Mouse (Mus musculus) brain, adult 2 months (tissue): Measurements from ENCODE around the gene Prpf8.

Experiments used
- DNase-seq: peaks from one replicate; pipeline ENCODE4 v3.0.0; 2011; ENCODE audit warnings: low read depth, low spot score

Gene Prpf8

GRCm38 (mm10) chr11:75532340-75533277 is 46.0 kb downstream of the Prpf8 start:
- peak; percentile 88 for DNase-seq

- DNase-seq = peak; percentile 39
These were observed 46.8 kb downstream of the Prpf8 start for GRCm38 (mm10) chr11:75533314-75534015.

- peak; percentile 39 for DNase-seq
These were observed 47.8 kb downstream of the Prpf8 start for GRCm38 (mm10) chr11:75534286-75535033.

DNA sequence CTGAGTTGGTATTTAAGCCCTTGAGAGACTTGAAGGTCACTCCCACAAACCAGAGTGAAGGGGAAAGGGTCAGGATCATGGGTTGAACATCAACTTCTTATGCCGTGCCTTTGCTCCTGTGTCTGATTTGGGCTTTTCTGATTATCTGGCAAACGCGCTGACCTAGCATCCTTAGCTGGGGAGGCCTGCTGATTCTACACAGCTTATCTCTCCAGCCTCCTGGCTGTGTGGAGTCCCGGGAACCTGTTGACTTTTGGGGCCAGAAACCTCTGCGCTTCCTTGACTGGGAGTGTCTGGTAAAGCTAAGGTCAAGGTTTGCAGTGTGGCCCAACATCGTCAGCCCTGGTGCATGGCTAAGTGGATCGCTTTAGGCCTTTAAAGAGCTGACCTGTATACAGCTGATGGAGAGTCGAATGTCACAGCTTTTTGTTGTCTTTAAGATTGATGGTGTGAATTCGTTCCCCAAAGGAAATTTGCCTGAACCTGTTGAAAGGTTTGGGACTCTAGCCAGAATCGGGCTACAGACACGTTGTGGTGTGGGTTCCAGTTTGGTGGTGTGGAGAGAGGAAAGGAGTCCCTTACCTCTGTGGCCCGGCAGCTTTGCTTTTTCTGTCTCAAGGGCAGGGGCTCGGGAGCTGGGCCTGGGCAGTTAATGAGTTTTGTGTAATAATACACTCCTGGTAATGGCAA is 48.6 kb downstream of the Prpf8 start:
- DNase-seq = peak; percentile 46

DNA sequence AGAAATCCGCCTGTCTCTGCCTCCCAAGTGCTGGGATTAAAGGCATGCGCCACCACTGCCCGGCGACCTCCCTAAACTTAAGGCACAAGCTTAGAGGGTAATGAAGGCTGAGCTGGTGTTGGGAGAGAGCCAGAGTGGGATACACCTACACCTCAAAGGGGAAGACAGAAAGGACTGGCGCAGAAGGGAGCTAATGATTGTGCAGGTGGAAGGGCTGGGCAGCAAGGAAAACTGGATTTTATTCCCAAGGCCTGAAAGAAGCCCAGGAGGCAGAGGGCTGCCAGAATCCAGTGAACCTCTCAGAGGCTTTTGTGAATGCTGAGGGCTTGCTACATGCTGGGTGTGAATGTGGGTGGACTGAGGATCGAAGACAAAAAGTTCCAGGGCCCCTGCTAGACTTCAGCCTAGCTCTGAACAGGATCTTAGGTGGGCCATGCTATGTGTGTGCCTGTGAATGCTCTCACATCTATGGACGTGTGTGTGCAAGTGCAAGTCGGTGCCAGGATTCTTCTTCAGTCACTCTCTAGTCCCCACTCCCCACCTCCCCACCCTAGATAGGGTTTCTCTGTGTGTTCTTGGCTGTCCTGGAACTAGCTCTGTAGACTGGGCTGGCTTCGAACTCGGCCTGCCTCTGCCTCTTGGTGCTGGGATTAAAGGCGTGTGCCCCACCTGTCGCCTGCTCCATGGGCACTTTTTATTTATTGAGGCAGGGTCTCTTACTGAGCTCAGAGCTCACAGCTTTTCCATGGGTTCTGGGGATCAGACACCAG is 49.8 kb downstream of the Prpf8 start:
- DNase-seq = no peak

DNA sequence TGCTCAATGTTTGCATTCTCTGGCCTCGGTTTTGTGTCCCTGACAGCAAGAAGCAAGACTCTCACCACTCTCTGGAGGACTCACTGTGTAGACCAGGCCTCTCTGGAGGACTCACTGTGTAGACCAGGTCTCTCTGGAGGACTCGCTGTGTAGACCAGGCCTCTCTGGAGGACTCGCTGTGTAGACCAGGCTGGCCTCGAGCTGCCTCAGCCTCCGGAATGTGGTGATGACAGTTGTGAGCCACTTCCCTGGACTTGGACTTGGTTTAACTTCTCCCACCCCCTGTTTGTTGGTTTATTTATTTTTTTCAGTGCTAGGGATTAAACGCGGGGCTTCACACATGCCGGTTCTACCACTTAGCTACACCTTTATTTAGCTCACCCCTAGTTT is 50.4 kb downstream of the Prpf8 start:
- no peak for DNase-seq

GRCm38 (mm10) chr11:75537491-75538183 is 51.0 kb downstream of the Prpf8 start:
- peak; percentile 81 for DNase-seq

DNA sequence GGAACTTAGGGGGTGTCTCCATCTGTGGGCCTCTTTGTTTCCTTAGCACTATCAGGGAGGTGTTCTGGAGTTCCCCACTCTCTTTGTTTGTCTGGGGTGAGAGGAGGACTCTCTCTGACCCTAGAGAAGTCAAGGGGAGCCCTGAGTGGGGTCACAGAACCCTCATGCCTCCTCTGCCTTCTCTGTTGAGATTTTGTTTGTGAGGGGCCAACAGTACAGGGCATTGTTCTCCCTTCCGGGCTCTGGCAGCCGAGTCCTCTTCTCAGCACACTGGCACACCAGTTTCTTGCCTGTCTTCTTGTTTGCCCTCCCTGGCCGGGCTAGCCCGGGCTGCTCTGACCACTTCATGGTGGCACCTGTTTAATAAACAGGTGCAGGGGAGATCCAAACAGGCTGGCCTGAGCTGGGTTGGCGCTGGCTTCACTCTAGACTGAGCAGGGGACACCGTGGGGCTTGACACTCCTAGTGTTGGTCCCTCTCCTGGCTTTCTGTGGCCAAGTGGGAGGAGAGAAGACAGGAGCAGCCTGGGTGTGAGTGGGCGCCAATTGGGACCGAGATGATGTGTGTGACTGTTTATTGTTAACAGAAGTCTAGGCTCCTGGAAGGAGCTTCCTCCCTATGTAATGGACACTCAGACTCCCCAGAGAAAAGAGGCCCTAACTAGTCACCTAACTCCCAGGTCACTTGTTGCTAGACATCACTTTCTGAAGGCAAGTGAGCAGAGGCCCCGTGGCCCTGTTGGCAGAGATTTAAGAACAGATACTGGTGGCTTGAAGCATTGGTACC is 51.8 kb downstream of the Prpf8 start:
- peak; percentile 58 for DNase-seq

GRCm38 (mm10) chr11:75538970-75539299 is 52.3 kb downstream of the Prpf8 start:
- no peak for DNase-seq

DNA sequence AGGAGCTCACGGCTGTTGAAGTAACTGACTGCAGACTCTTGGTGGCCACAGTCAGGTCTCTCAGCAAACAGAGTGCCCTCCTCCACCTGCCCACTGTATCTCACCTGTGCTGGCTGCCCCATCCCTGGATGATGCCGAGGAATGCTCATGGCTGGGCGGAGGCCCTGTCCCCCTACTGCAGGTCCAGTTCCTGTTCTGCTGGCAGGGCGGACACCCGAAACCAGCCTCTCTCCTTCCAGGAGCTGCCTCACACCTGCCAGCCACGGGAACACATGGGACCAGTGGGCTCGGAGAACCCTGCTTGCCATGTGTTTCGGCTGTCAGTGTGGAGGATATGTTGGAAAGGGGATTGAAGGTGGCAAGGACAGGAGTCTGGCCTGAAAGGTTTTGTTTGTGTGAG is 53.6 kb downstream of the Prpf8 start:
- DNase-seq = no peak

DNA sequence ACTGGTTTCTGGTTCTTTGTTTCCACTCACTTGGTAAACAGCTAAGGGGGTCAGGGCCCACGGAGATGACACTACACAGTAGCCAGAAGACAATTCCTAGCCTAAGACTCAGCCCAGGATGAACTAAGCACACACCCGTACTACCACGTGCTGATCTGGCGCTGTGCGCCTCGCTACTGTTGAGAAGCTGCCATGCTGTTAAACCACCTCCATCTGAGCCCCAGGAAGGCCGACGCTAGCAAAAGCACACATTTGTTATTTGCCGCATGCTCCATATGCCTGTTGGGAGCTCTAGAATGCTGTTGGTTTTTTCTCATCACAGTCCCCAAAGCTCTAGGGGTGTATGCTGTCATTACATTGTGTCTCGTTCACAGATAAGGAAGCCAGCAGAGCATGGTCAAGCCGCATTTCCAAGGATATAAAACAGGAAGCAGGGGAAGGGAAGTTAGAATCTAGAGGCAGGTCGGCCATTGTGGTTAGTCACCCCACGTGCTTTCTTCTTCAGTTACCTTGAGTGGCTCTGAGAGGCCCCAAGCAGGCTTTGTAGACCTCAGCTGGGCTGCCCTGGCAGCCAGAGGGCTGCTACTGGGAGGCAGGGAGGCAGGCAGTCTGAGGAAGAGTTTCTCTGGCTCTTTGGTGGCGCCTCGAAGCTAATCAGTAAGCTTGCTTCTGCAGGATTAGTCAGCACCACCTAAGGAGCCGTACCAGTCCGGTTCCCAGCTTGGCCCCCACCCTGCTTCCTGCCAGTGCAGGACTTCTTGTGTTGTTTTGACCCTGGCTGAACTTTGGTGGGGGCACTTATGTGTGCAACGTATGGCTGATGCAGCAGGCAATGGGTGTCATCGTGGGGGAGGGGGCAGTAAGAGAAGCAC is 54.3 kb downstream of the Prpf8 start:
- peak; percentile 79 for DNase-seq

DNA sequence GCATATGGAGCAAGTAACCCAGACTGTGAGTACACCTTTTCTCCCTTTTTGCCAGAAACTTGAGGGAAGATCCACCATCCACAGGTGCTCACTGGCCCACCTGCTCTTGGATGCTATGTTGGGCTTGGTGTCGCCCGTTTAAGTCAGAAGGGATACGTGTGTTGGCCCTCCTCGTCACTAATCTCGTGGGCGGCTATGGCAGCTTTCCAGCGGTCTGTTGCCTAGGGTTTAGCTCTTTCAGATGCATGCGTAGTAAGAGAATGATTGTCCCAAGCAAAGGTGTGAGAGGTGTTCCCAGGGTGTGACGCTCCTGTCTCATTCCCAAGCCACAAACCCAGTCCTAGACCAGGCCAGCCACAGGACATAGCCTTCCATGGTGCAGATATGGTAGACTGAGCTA is 58.1 kb downstream of the Prpf8 start:
- peak; percentile 62 for DNase-seq

DNA sequence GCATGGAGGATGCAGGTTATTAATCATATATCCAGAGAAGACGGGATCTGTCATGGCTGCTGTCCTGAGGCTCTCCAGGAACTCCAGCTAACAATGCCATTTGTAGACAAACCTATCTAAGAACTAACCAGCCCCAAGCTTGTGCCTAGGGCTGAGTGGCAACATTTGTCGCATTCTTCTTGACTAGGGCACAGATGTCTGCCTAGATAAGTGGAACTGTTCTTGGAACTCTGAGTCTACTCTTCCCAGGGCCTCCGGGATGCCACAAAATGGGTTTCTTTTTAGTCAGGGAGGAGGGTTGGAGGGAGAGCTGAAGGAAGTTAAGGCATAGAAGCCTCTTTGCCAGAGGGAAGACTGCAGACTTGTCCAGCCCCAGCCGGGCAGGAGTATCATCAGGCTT is 59.4 kb downstream of the Prpf8 start:
- DNase-seq = no peak

GRCm38 (mm10) chr11:75549658-75550111 is 63.1 kb downstream of the Prpf8 start:
- DNase-seq = peak; percentile 71

DNA sequence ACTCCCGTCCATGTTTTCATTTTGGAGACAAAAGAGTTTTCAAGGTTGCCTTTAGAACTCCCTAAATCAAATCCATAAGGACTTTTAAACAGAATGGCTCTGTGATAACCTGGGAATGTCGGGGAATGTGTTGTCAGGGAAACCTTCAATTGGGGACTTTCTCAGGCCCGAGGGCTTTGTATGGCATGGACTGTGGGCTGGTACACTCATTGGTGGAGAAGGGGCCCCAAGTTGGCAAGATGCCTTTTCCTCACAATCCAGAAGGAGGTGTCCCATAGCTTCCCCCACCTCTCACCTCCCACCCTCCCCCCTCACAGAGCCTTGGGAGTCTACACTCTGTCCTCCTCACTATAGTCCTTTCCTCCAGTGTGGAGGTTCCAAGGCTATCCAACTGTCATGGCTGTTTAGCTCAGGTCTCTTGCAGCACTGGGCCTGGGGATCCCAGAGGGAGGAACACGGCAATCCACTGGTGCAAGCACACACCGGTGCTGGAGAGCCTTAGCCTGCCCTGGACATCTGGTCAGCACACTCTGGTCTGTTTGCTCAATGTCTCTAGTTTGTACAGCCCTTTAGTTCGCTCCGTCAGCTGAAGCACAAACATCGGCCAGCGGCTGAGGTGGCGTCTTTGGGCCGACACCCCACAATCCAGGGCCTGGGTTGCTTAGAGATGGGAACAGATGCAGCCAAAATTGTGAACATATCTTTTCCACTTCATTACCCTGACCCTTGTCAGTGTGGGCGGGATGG is 63.8 kb downstream of the Prpf8 start:
- no peak for DNase-seq

GRCm38 (mm10) chr11:75551321-75551720 is 64.7 kb downstream of the Prpf8 start:
- no peak for DNase-seq

DNA sequence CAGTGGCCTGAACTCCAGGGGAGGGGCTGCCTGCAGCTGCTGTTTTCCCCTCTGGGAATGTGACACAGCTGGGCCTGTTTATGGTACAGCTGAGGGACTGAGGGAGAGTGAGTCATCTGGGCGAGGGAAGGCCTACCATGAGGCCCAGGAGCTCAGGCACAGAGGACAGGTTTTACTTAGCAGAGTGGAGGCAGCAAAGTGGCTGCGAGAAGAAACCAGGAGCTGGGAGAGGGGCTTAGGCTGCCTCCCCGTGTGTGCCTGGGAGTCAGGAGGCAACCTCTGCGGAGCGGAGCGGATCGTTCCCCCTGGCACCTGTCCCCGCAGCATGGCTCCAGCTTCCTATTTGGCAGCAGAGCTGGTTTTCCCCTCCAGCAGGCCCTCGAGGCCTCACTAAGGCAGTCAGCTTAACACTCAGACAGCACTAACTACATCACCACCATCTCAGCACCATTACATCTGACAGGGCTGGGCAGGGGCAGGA is 65.4 kb downstream of the Prpf8 start:
- peak; percentile 86 for DNase-seq
